Mouse (Mus musculus): ENCODE measurements around the gene Hoxc5.

DNA sequence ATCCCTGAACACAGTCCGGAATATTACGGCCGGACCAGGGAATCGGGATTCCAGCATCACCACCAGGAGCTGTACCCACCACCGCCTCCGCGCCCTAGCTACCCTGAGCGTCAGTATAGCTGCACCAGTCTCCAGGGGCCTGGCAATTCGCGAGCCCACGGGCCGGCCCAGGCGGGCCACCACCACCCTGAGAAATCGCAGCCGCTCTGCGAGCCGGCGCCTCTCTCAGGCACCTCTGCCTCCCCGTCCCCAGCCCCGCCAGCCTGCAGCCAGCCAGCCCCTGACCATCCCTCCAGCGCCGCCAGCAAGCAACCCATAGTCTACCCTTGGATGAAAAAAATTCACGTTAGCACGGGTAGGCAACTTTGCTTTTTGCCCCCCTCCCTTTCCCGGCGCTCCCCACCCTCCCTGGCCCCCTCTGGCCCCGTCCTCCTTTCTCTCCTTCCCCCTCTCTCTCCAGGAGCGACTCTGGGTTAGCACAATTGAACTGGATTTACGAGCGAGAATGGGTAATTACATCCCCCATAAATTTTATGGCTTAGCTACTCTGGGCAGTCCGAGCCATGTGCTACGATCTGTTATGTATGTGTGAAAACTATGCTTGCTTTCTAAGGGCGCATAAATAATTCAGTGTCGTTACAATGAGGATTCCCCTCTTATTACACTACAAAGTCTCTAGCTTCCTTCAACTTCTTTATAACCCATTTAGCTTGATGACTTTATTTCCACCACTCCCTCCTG is 67.7 kb downstream of the Hoxc5 start:
- TF ChIP-seq CTCF (IDR thresholded peaks at IDR 0.05; ENCODE audit: control insufficient read depth, insufficient read depth, insufficient read length) (no peak), MYOD1 (IDR thresholded peaks at IDR 0.05; ENCODE audit: control insufficient read depth, insufficient read length, low read depth) (no peak)

Data from C2C12 (cell line).